Mouse (Mus musculus) layer of hippocampus, adult 9-10 months (tissue): Measurements from ENCODE around the gene Pde6h.

ENCODE experiments used
- DNase-seq: peaks from one replicate; pipeline ENCODE4 v3.0.0; 2022; ENCODE audit warnings: low spot score

Pde6h gene

DNA sequence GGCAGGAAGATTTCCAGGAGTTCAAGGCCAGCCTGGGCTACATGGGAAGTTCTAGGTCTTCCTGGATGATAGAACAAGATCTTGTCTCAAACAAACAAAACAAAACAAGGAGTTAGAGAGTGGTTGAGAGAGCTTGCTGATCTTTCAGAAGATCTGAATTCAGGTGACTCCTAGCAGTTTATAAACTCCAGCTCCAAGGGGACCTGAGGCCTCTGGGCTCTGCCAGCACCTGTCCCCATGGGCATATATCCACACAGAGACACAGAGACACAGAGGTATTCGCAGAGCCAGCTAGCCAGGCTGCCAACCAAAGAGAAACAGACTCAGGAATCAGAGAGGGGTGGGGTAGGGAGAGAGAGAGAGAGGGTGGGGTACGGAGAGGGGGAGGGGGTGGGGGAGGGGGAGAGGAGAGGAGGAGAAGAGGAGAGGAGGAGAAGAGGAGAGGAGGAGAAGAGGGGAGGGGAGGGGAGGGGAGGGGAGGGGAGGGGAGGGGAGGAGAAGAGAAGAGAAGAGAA is 10.8 kb upstream of the Pde6h start:
- no peak for DNase-seq

DNA sequence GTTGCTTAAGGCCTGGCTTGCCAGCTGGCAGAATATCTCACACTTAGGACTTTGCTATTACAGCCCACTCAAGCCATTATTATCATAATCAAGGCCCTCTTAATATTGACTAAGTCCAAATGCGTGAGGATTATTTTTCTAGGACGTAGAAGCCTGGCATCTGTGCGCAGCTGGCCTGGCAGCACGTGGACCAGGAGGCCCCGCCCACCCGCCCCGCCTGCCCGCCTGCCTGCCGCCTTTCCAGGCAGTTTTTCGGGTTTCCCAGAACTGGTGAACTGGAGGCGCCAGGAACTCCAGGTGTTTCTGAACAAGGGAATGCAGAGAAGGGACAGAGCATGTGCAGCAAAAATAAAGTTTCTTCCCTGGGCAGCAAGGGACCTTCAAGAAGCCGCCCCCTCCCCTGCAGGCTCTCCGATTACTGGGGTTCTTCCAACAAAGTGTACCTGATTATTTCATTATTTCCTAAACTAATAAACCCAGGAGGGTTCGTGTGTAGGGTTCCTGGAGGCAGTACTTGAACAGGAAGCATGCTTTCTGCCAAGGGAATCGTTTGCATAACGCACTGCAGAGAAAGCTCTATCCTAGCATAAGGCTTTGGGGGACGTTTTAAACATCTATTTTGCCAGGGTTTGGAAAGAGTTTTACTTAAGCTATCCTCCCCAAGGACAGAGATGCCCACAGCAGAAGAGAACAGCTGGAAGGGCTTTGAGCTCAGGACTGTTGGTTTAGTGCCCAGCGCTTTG is 10.1 kb upstream of the Pde6h start:
- DNase-seq = no peak

DNA sequence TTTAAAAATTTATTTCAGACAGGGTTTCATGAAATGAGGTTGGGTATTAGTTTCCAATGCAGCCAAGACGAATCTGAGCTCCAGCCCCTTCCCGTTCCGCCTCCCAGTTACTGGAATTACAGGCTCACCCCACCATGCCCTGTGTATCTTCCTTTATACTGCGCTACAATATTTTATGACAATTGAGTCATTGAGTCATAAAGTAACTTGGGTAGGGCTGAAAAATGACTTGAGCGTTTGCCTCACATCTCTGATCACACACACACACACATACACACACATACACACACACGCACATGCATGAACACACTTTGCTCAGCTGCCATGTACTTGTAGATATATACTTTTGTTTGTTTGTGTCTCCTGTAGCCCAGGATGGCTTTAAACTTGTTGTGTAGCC is 9.4 kb upstream of the Pde6h start:
- DNase-seq = no peak

DNA sequence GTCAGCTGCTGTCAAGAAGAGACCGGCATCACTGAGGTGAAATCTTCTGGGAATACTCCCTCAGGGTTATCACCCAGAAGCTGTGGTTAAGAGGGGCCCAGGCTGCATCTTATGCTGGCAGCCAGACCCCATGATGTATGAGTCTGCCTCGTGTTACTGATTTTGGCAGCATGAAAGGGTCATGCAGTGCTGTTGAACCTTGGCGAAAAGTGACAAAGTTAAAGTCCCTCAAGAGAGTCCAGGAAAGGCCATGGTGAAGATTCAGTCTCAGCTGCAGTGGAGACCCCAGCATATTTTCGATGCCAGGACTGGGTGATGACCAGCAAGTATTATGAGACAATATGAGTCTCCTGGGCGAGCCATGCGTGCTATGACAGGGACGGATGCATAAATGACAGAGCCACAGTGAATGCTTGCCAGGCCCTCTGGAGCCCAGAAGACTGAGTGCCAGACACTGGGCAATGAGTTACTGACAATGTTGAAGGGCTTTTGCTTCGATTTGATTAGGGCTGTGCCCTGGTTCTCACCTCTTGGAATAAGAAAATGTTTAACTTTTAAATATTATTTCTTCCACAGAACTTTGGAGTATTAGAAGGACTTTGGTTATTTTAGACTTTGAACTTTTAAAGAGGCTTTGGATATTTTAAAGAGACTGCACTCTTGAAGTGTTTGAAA is 7.8 kb upstream of the Pde6h start:
- no peak for DNase-seq

DNA sequence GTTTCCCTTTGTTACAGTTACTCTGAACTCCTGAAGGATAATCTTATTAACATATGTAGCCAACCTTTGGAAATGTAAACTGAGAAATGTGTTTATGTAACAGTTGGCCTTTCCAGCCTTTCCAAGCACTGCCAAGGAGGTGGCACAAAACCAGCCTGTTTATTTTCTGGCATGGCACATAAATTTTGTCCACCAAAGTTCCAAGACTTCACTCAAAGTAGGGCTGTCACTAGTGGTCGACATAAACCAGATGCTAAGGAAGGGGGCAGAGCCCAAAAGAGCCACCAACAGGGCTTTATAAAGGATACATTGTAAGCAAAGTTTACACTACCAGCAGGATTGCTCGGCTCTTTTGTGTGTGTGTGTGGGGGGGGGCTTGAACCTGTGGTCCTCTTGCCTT is 5.7 kb upstream of the Pde6h start:
- no peak for DNase-seq

DNA sequence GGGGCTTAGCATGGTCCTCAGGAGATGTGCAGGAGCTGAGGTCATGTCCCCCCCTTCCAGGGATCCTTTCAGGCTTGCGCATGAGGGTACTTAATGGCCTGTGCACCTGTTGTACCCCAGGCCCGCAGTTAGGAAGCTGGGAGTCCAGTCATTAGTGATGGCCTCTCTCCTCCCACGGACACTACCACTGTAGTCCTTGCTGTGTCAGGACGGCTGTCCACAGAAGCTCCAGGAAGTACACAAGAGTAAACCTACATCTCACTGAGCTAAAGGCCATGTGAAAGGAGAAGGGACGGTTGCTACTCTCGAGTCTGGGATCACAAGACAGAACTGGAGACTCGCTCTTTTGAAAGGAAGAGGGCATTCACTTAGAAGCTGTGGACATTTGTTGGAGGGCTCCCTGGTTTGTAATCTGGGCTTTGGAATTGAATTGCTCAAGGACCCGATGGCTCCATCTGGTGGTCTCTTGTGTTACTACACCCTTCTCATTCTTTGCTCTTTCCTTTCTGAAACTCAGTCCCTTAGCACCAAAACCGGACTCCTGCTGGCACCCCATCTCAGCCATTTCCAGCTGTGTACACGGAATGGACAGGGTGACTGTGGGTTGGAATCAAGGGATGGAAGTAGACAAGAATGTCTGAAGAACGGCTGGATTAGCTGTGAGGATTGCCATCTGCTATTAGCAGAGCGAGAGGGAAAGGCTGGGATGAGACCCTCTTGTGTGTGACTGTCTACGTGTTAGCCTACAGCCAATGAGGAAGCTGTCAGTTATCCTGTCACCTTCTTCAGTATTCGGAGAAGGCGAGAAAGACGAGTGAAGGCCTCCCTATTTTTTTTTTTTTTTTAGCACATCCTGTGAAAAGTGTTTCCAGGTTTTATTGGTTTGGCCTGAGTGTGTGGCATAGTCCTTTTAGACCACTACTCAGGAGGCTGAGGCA is 3.0 kb upstream of the Pde6h start:
- DNase-seq = peak; percentile 82

DNA sequence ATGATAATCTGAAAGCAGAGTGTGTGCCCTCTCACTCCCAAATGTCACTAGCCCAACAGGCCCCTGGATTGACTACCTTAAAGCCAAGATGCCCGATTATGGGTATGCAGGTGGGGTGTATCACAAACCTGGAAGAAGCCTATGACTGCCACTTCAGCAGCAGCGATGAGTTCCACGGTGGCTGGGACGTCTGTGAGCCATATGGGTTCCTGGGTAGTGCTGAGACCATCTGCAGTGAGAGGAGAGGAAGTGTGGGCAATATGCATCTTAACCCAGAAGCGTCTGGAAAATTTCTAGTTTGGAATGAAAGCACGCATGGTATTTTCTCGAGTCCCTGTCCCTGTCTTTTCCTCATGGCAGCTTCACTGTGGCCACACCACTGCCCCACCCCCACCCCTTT is 2.0 kb upstream of the Pde6h start:
- no peak for DNase-seq

DNA sequence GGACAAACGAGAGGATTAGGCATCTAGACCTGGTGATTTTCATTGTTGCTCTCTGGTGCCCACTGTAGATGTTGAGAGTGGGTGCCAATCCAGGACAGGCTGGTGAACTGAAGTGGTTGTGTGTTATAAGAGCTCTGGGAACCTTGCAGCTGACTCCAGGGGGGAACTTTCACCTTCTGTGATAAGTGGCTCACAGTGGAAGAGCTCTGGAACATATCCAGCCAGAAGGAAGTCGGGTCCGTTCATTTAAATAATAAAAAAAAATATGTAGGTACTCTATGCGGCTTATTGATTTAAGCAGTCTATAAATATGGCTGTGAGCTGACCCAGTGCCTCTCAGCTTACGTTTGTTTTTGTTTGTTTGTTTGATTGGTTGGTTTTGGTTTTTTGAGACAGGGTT is 1.6 kb upstream of the Pde6h start, which contains the start of gene Erp27:
Gene Erp27, minus strand, starts transcription at position 101 of the 400 bp plus-strand sequence.
- no peak for DNase-seq

DNA sequence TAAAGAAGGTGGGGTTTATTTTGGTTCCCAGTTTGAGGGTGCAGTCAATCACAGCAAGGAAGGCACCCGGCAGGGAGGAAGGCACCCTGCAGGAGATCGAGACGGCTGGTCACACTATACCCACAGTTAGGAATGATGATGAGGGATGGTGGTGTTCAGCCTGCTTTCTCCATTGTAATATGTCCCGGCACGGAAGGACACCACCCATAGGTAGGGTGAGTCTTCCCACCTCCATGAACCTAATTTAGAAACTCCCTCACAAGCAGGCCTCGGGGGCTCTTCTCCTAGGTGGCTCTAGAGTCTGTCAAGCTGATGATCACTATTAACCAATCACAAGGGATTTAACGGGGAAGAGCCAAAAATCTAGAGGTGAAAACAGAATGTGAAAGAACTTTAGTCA is 761 bp upstream of the Pde6h start:
- no peak for DNase-seq

DNA sequence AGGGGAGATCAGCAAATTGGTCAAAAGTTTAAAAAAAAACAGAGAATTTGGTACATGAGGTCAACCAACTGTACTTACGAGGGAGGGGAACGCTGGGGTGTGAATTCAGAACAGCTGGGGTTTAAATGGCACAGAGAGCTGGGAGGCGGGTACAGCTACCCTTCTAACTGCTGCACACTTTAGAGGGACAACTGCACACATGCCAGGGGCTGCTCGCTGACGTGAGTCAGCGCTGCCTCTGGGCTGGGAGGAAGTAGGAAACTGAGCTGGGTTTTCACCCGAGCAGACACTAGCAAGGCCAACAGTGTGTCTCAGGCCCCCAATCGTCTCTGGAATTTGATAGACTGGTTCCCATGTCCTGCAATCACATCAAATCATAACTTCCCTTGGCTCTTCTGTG is 1.4 kb downstream of the Pde6h start:
- no peak for DNase-seq

DNA sequence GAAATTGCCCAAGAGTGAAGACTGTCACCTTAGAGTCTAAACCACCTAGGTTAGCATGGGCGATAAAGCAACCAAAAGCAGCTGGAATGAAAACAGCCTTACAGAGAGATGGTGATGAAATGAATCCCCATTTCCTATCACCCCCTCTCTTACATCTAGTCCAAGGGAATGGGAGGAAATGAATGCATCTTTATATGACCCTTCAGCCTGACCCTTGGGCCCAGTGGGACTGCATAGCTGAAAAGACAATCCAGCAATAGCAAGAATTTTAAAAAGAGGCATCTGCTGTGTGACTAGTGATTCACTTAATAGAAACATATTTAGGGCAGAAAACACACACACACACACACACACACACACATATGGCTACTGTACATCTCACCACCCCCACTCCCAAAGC is 4.0 kb downstream of the Pde6h start:
- DNase-seq = no peak

DNA sequence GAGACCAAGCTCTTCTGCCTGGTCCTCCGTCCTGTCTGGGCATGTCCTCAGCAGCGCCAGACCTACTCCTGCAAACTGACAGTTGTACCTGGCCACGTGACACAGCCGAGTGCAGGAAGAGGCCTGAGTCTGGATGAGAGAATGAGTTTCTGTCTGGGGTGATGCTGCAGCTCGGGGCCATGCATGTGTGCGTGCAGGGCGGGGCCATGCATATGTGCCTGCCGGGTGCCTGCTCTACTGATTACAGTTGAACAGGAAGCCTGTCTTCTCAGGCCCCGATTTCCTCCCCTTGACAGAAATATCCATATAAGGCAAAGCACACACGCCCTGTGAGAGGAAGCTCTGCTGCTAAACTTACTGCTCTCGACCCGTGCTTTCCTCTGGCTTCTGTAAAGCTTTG is 7.0 kb downstream of the Pde6h start:
- no peak for DNase-seq

DNA sequence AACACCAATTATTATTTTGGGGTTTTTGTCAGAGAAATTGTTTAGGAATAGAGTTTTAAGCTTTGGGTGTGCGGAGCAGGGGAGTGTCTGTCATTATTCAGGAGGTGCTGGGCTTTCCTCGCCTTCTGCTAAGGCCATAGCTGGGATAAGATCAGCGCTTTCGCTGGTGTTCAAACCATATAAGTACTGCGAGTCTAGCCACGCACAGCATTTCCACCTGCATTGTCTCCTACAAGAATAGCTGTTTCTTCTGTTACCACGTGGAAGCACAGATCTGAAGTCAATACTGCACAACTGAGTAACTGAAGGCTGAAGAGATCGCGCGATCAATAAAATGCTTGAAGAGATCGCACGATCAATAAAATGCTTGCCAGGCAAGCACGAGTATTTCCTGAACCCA is 7.6 kb downstream of the Pde6h start:
- DNase-seq = no peak

DNA sequence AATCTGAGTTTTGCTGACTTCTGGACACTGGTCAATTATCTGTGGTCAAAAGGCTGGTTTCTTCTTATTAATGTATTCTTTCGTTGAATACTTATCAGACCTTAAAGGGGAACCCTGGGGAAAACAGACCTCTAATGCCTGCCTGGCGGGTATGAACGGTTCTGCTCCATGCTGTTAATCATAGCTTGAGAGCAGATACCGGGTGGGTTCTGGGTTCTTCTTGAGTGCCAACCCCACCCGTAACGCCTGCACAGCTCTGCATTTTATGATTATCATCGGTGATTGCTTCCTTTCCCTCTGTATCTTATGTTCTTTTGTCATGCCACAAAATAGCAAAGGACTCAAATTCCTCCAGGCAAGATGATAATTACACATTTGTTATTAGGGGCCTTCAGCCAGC is 10.4 kb downstream of the Pde6h start:
- no peak for DNase-seq

DNA sequence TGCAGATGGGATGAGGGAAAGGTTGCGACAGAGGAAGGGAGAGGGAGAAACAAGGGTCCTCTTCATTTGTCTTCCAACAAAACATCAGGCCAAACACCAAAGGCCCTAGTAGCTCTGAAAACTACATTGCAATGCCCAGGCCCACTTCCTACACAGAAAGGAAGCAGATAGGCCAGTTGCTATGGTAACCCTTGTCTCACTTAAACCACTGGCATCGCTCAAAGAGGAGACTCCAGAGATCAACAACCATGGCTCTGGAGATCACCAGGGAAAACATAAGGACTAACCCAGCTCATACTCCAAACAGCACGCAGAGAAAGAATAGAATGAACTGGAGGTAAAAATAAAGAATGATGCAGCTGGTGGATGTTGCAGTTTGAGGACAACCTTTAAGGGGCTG is 11.6 kb downstream of the Pde6h start:
- DNase-seq = no peak

DNA sequence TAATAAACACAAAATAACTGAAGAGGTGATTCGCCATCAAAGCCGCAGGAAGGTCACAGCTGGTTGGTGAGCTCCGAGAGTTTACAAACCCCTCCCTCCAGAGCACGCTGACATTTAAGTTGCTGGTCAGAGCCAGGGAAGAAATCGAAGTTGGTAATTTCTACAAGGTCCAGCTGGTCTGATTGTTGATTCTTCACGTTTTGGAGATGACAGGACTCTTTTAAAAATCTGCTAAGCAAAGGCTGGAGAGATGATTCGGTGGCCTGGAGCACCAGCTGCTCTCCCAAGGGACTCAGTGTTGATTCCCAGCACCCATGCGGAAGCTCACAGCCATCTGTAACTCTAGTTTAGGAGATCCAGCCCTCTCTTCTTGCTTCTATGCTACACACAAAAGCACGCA is 12.7 kb downstream of the Pde6h start:
- DNase-seq = no peak

DNA sequence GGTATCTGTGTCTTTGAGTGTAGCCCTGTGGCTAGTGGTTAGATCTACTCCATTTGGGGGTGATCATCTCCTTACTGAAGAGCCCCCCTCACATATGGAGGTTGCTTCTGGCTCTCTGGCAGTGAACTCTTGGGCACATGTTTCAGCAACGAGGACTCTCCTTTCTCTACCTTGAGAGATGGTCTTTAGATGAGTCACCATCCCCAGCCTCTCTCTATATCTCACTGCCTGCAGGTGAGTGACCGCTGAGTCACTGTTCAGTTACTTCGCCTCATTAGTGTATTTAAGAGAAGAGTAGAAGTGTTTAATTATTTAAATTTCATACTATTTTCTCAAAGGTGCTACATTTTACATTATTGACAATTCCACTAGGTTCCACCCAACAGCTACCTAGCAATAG is 13.5 kb downstream of the Pde6h start:
- no peak for DNase-seq

DNA sequence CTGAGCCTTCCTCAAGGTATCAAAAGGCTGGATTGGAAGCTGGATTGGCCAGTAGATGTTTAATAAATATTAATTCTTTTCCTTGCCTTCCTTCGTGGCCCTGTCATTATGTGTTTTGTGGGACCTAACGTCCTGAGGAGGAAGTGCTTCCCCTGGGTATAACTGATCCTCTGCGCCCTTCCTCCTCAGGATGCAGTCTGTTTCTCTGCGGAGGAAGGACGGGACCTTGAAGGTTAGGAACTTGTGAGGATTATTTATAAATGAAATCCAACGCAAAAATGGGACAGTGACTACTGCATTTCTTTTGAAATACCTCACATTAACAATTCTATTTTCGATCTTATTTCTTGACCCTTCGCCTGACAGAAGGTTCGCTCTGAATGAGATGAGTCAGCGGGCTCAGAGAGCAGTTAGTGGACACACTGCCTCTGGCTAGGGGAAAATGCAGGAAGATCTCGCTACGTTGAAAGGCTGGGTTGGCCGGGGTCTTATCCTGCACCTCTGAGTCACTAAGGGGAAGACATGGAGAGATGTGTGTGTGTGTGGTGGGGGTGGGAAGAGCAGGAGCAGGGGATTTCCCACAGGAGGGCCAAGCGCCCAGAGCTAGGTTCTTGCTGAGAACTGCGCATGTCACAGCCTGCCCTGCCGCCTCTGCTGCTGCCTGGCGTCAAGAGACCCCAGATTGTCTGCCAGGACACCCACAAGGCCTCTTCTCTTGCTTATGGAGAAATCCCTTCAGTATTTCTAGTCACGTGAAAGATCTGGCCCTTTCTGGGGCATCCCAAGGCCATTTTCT is 14.9 kb downstream of the Pde6h start:
- no peak for DNase-seq

DNA sequence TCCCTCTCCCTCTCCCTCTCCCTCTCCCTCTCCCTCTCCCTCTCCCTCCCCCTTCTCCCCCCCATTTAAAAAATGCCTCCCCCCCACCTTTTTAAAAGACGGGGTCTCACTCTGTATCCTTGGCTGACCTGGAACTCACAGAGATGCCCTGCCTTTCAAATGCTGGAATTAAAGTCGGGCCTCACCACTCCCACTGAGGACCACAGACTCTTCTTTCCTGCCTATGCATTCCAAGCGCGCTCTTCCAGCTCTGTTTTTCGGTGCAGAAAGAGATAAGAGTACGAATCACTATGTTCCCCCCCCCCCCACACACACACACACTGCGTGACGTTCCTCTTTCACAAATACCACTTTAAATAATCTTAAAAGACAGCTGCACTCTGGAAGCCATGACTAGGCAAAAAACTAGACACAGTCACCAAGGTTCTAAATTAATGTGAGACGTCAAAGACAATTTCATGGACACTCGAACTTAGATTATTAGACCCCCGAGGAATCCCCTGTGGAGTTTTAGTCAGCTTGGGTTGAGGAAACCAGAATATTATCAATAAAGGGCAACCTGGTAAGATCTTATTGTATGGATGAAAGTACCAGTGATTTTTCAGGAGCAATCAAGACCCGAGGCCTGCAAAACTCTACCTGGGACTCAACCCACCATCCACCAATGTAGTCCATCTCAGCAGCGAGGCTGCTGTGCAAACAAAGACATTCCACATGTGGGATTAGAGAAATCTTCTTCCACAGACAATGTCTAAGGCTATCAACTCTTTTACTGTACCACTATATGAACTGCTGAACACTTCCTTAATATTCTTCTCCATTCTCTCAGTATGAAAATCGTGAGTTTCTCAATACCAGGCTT is 15.9 kb downstream of the Pde6h start:
- no peak for DNase-seq

DNA sequence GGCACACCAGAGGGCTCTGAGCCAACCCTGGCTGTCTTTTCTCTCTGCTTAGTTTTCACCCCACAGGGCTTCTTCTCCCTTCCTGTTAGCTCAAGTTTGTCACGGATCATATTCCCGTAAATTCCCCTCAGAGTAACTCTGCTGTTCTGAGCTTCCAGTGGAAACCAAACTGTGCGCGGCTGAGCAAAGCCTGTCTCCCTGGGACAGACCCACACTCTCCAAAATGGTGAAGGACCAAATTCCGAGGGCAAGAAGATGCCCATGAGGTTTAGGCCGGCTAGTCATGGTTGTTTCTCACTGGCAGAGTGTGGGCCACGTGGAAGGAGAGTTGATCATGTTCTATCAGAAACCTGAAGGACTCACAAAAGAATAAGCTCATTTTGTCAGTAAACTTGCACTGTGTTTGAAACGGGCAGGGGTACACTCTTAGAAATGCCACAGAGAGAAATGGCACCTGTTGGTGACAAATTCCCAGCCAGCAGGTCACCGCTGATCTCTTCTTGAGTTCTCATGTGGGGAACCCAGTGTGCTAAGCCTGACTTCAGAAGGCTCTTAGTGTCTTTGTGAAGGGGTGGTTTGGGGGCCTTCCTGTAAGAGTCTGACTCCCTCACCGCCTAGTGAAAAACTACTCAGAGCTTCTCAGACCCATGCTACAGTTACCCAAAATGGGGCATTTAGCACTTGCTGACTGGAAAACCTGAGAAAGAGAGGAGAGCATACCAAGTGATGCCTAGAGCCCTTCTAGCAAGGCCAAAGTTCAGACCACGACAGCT is 16.7 kb downstream of the Pde6h start:
- no peak for DNase-seq
